Comparison of ENCODE assay signal across 16 mouse cellular contexts in the genomic region with DNA sequence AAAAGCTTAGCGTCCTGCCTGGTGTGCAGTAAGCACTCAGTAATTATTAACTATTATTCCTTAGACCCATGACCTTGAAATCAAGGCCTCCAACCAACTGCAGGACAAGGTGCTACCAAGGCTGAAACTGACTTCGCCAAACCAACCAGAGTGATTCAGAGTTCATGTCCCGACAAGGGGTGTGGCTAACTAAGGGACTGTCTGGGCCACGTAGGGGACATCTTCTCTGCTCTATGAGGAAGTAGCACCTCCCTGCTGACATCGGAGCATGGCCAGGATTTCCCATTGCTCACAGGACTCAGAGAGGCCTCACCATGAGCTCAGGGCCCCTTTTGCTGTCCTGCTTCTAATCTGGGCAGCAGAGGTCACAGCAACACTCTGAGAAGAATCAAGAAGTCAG. TPM values are rescaled to one million over a fixed set of nuclear protein-coding genes. Genes with fewer than 3 reads are reported as not detected.
A peak's percentile ranks its signal among the peaks of the same experiment; 100 is the strongest.
DNase-seq lines count a peak whose midpoint lies in the region; ATAC-seq and TF ChIP-seq lines count a peak whose summit lies in the region.
"Had no signal": no experiment of that assay in that cellular context is flagged by ENCODE, and none has a peak within 500 bp of the region (broad histone marks: within the 10 kb centered on the region; RNA-seq: fewer than 3 reads in every experiment).

No protein-coding gene starts in this region.

- TF ChIP-seq EP300 in liver, postnatal 0 days (IDR thresholded peaks at IDR 0.05; ENCODE audit: low read depth): no peak

- H3K4me2 ChIP-seq in liver, postnatal 0 days (ENCODE audit: low read depth, low read length): no peak overlapping the region
- no peak overlapping the region for H3K4me2 ChIP-seq in liver, embryonic 12.5 days
- H3K4me2 ChIP-seq in forebrain, embryonic 12.5 days: no peak overlapping the region
- H3K4me2 ChIP-seq: embryonic facial prominence, embryonic 15.5 days; forebrain, embryonic 15.5 days had no signal

- H3K9ac ChIP-seq in liver, postnatal 0 days (replicated peaks): no peak overlapping the region
- no peak overlapping the region for H3K9ac ChIP-seq in liver, embryonic 12.5 days
- no peak overlapping the region for H3K9ac ChIP-seq in forebrain, embryonic 12.5 days
- H3K9ac ChIP-seq: embryonic facial prominence, embryonic 15.5 days; forebrain, embryonic 15.5 days had no signal

- WGBS in liver, postnatal 0 days (ENCODE audit: insufficient replicate concordance): 37% methylated on average over 5 of the region's 5 CpGs
- 52% methylated on average over 5 of the region's 5 CpGs for WGBS in liver, embryonic 12.5 days (ENCODE audit: insufficient replicate concordance)
- 92% methylated on average over 5 of the region's 5 CpGs for WGBS in forebrain, embryonic 12.5 days

- intact Hi-C loops in gastrocnemius, postnatal 14 days (cut with DNase I; ENCODE audit: low total_unique reads): loop anchor here (5.0 kb wide), 1 partner anchor 101 kb away; no protein-coding TSS in a partner anchor

- no peaks in the 10 kb centered on the region for H3K4me1 ChIP-seq in liver, postnatal 0 days (ENCODE audit: insufficient read depth)
- peaks cover 7% of the 10 kb centered on the region for H3K4me1 ChIP-seq in liver, embryonic 12.5 days
- H3K4me1 ChIP-seq in forebrain, embryonic 12.5 days: no peaks in the 10 kb centered on the region
- H3K4me1 ChIP-seq: embryonic facial prominence, embryonic 15.5 days; forebrain, embryonic 15.5 days had no signal

- H3K27me3 ChIP-seq in liver, postnatal 0 days (ENCODE audit: insufficient read depth, low read length): no peaks in the 10 kb centered on the region
- no peaks in the 10 kb centered on the region; the same call in 1 of the 2 replicates for H3K27me3 ChIP-seq in liver, embryonic 12.5 days (replicated peaks)
- H3K27me3 ChIP-seq in forebrain, embryonic 12.5 days: no peaks in the 10 kb centered on the region
- H3K27me3 ChIP-seq: embryonic facial prominence, embryonic 15.5 days; forebrain, embryonic 15.5 days had no signal

- H3K36me3 ChIP-seq in liver, postnatal 0 days (replicated peaks; ENCODE audit: insufficient read depth, low read length): peaks cover 42% of the 10 kb centered on the region
- peaks cover 55% of the 10 kb centered on the region for H3K36me3 ChIP-seq in liver, embryonic 12.5 days
- H3K36me3 ChIP-seq in forebrain, embryonic 12.5 days (replicated peaks): peaks cover 65% of the 10 kb centered on the region

- H3K4me3 ChIP-seq in liver, postnatal 0 days (ENCODE audit: low read depth, low read length): no peak overlapping the region
- H3K4me3 ChIP-seq in liver, embryonic 12.5 days: no peak overlapping the region
- no peak overlapping the region for H3K4me3 ChIP-seq in forebrain, embryonic 12.5 days (replicated peaks)
- H3K4me3 ChIP-seq: embryonic facial prominence, embryonic 15.5 days; forebrain, embryonic 15.5 days; heart, embryonic 10.5 days; megakaryocyte, embryonic 14.5 days; myocyte had no signal

- ATAC-seq in liver, postnatal 0 days: 0 out of 2 replicates have a peak, but pooled peaks have one; percentile 50
- no peak for ATAC-seq in liver, embryonic 12.5 days
- ATAC-seq in common myeloid progenitor, adult 5-6 weeks (replicated peaks; ENCODE audit: low read depth, poor library complexity, severe bottlenecking): 0 out of 2 replicates have a peak, but pooled peaks have one; percentile 16
- peak; percentile 72 for ATAC-seq in megakaryocyte, adult 5-6 weeks (ENCODE audit: poor library complexity, severe bottlenecking)
- ATAC-seq in forebrain, embryonic 12.5 days (ENCODE audit: low FRiP score): no peak
- ATAC-seq: forebrain, embryonic 15.5 days had no signal

- TF ChIP-seq CTCF in liver, postnatal 0 days (IDR thresholded peaks at IDR 0.05; ENCODE audit: low read depth): no peak

- H3K27ac ChIP-seq in liver, postnatal 0 days (ENCODE audit: low read depth): no peak overlapping the region
- H3K27ac ChIP-seq in liver, embryonic 12.5 days: no peak overlapping the region
- H3K27ac ChIP-seq in forebrain, embryonic 12.5 days: no peak overlapping the region
- H3K27ac ChIP-seq: embryonic facial prominence, embryonic 15.5 days; forebrain, embryonic 15.5 days; heart, embryonic 10.5 days had no signal

- DNase-seq in liver, postnatal 0 days: no peak
- DNase-seq in gastrocnemius, postnatal 14 days: no peak
- no peak for DNase-seq in cerebellum, adult 9-11 months
- DNase-seq: heart, postnatal 36 days; layer of hippocampus, adult 9-11 months; lung, adult 18-20 months had no signal

- no peaks in the 10 kb centered on the region for H3K9me3 ChIP-seq in liver, postnatal 0 days (ENCODE audit: low read length)
- no peaks in the 10 kb centered on the region for H3K9me3 ChIP-seq in liver, embryonic 12.5 days (replicated peaks)
- no peaks in the 10 kb centered on the region for H3K9me3 ChIP-seq in forebrain, embryonic 12.5 days
- H3K9me3 ChIP-seq: embryonic facial prominence, embryonic 15.5 days; forebrain, embryonic 15.5 days; heart, embryonic 10.5 days; megakaryocyte, embryonic 14.5 days had no signal

RNA-seq across cellular contexts. Expression of a gene that starts 7.5 kb away (rescaled TPM):
- polyA plus RNA-seq in liver, postnatal 0 days (2015; fragmentation: Nextera tagmentation; extraction: Ambion mirVana): 0.59 and 0.67 TPM in 2 replicates
- 1.1 and 1.8 TPM in 2 replicates for polyA plus RNA-seq in liver, embryonic 12.5 days (2016; fragmentation: Nextera tagmentation; extraction: Ambion mirVana)
- not detected in 2 replicates for total RNA-seq in common myeloid progenitor, adult 5-6 weeks (2017)
- total RNA-seq in megakaryocyte, adult 5-6 weeks (2015): not detected in 2 replicates
- total RNA-seq in megakaryocyte, adult 5-6 weeks (2017): not detected in 2 replicates
- total RNA-seq in gastrocnemius, postnatal 14 days (2021): under 1 TPM in 1 of 2 experiments, not detected in 1; 0.27 TPM
- 1.3 TPM in 2 replicates for polyA plus RNA-seq in forebrain, embryonic 12.5 days (2016; fragmentation: Nextera tagmentation; extraction: Ambion mirVana)
- total RNA-seq: heart, postnatal 36 days; left cerebral cortex, postnatal 36 days had no signal

RNA-seq across cellular contexts. Expression of a gene that starts 18.1 kb away (rescaled TPM):
- polyA plus RNA-seq in liver, postnatal 0 days (2015; fragmentation: Nextera tagmentation; extraction: Ambion mirVana): 20.0 TPM in 2 replicates
- polyA plus RNA-seq in liver, embryonic 12.5 days (2016; fragmentation: Nextera tagmentation; extraction: Ambion mirVana): 36.6 and 38.6 TPM in 2 replicates
- total RNA-seq in common myeloid progenitor, adult 5-6 weeks (2017): 34.2 and 51.4 TPM in 2 replicates
- 127 TPM in 2 replicates for total RNA-seq in megakaryocyte, adult 5-6 weeks (2015)
- total RNA-seq in megakaryocyte, adult 5-6 weeks (2017): 118 and 122 TPM in 2 replicates
- total RNA-seq in gastrocnemius, postnatal 14 days (2021): 10 to 100 TPM; 10.4 TPM
- polyA plus RNA-seq in forebrain, embryonic 12.5 days (2016; fragmentation: Nextera tagmentation; extraction: Ambion mirVana): 93.0 and 97.7 TPM in 2 replicates

RNA-seq across cellular contexts. Expression of a gene that starts 47.7 kb away (rescaled TPM):
- polyA plus RNA-seq in liver, postnatal 0 days (2015; fragmentation: Nextera tagmentation; extraction: Ambion mirVana): 122 and 124 TPM in 2 replicates
- 204 and 208 TPM in 2 replicates for polyA plus RNA-seq in liver, embryonic 12.5 days (2016; fragmentation: Nextera tagmentation; extraction: Ambion mirVana)
- total RNA-seq in common myeloid progenitor, adult 5-6 weeks (2017): 18.6 and 29.8 TPM in 2 replicates
- 55.0 and 67.3 TPM in 2 replicates for total RNA-seq in megakaryocyte, adult 5-6 weeks (2015)
- total RNA-seq in megakaryocyte, adult 5-6 weeks (2017): 14.1 and 20.0 TPM in 2 replicates
- 100 to 1,000 TPM; 220 to 243 TPM for total RNA-seq in gastrocnemius, postnatal 14 days (2021)
- 142 and 159 TPM in 2 replicates for polyA plus RNA-seq in forebrain, embryonic 12.5 days (2016; fragmentation: Nextera tagmentation; extraction: Ambion mirVana)

RNA-seq across cellular contexts. Expression of a gene that starts 58.8 kb away (rescaled TPM):
- polyA plus RNA-seq in liver, postnatal 0 days (2015; fragmentation: Nextera tagmentation; extraction: Ambion mirVana): 0.13 and 0.14 TPM in 2 replicates
- polyA plus RNA-seq in liver, embryonic 12.5 days (2016; fragmentation: Nextera tagmentation; extraction: Ambion mirVana): 0.11 and 0.12 TPM in 2 replicates
- total RNA-seq in common myeloid progenitor, adult 5-6 weeks (2017): not detected in 2 replicates
- not detected in 2 replicates for total RNA-seq in megakaryocyte, adult 5-6 weeks (2015)
- total RNA-seq in megakaryocyte, adult 5-6 weeks (2017): not detected in 2 replicates
- total RNA-seq in gastrocnemius, postnatal 14 days (2021): 1 to 10 TPM; 2.7 to 3.3 TPM
- 0.49 and 0.51 TPM in 2 replicates for polyA plus RNA-seq in forebrain, embryonic 12.5 days (2016; fragmentation: Nextera tagmentation; extraction: Ambion mirVana)

Comparison
In these comparisons a context has a peak if more than half of its experiments do, and no peak if none do; other contexts are left out.
1. ATAC-seq: peak in liver, postnatal 0 days (single experiment), common myeloid progenitor, adult 5-6 weeks (single experiment) and megakaryocyte, adult 5-6 weeks (single experiment); none in liver, embryonic 12.5 days (single experiment) and forebrain, embryonic 12.5 days (single experiment).